Mouse (Mus musculus): ENCODE measurements around the gene Gchfr. TPM values are rescaled to one million over a fixed set of nuclear protein-coding genes. Genes with fewer than 3 reads are reported as not detected.

Gchfr gene
- total RNA-seq, 2 experiments from 2014 or later, result not detected

- DNase-seq (ENCODE audit: low spot score in 2 of 2), result no peak
- intact Hi-C loops (cut with DNase I), result no loop called here
Measured at GRCm38 (mm10) chr2:119172446-119172845, 4.9 kb downstream of the Gchfr start.

- intact Hi-C loops (cut with DNase I), result no loop called here
- DNase-seq (ENCODE audit: low spot score in 2 of 2), result peak in 1 of 2 experiments; percentile 17
Measured at GRCm38 (mm10) chr2:119172862-119173576, 5.4 kb downstream of the Gchfr start.

GRCm38 (mm10) chr2:119173991-119174651, 6.5 kb downstream of the Gchfr start, which contains the start of gene Gm14137:
TSS of gene Gm14137 (plus strand) at chr2:119174509.
- intact Hi-C loops (cut with DNase I), result no loop called here
- DNase-seq (ENCODE audit: low spot score in 2 of 2), result no peak

GRCm38 (mm10) chr2:119174866-119175265, 7.3 kb downstream of the Gchfr start:
- DNase-seq (ENCODE audit: low spot score in 2 of 2), result no peak
- intact Hi-C loops (cut with DNase I), result no loop called here

- intact Hi-C loops (cut with DNase I), result no loop called here
- DNase-seq (ENCODE audit: low spot score in 2 of 2), result no peak
Measured at GRCm38 (mm10) chr2:119175614-119176013, 8.0 kb downstream of the Gchfr start.

GRCm38 (mm10) chr2:119176761-119177160, 9.2 kb downstream of the Gchfr start:
- intact Hi-C loops (cut with DNase I), result no loop called here
- DNase-seq (ENCODE audit: low spot score in 2 of 2), result no peak

- DNase-seq (ENCODE audit: low spot score in 2 of 2), result no peak
- intact Hi-C loops (cut with DNase I), result no loop called here
Measured at GRCm38 (mm10) chr2:119177384-119177939, 9.9 kb downstream of the Gchfr start.

GRCm38 (mm10) chr2:119182914-119183313, 15.3 kb downstream of the Gchfr start:
- intact Hi-C loops (cut with DNase I), result no loop called here

GRCm38 (mm10) chr2:119189029-119189710, 21.6 kb downstream of the Gchfr start:
- intact Hi-C loops (cut with DNase I), result loop anchor here (1.0 kb wide), 2 partner anchors 143 to 148 kb away; no protein-coding TSS in a partner anchor
- peak; percentile 79 to 80 for DNase-seq (ENCODE audit: low spot score in 2 of 2)

More at GRCm38 (mm10) chr2:119182914-119183313, 15.3 kb downstream of the Gchfr start:
- no peak for DNase-seq (ENCODE audit: low spot score in 2 of 2)

GRCm38 (mm10) chr2:119190969-119191368, 23.4 kb downstream of the Gchfr start:
- intact Hi-C loops (cut with DNase I), result no loop called here
- DNase-seq (ENCODE audit: low spot score in 2 of 2), result no peak

GRCm38 (mm10) chr2:119194140-119194539, 26.6 kb downstream of the Gchfr start:
- intact Hi-C loops (cut with DNase I), result no loop called here
- DNase-seq (ENCODE audit: low spot score in 2 of 2), result no peak

- intact Hi-C loops (cut with DNase I), result no loop called here
- no peak for DNase-seq (ENCODE audit: low spot score in 2 of 2)
Measured at GRCm38 (mm10) chr2:119196316-119197108, 28.9 kb downstream of the Gchfr start.

GRCm38 (mm10) chr2:119197493-119197892, 29.9 kb downstream of the Gchfr start:
- intact Hi-C loops (cut with DNase I), result no loop called here
- DNase-seq (ENCODE audit: low spot score in 2 of 2), result no peak

- DNase-seq (ENCODE audit: low spot score in 2 of 2), result no peak
- intact Hi-C loops (cut with DNase I), result no loop called here
Measured at GRCm38 (mm10) chr2:119198049-119198448, 30.5 kb downstream of the Gchfr start.

- no peak for DNase-seq (ENCODE audit: low spot score in 2 of 2)
Measured at GRCm38 (mm10) chr2:119198934-119199333, 31.4 kb downstream of the Gchfr start.

GRCm38 (mm10) chr2:119202914-119203453, 35.4 kb downstream of the Gchfr start:
- DNase-seq (ENCODE audit: low spot score in 2 of 2), result no peak
- intact Hi-C loops (cut with DNase I), result no loop called here

More at GRCm38 (mm10) chr2:119198934-119199333, 31.4 kb downstream of the Gchfr start:
- intact Hi-C loops (cut with DNase I), result no loop called here

- intact Hi-C loops (cut with DNase I), result no loop called here
- no peak for DNase-seq (ENCODE audit: low spot score in 2 of 2)
Measured at GRCm38 (mm10) chr2:119203871-119204460, 36.4 kb downstream of the Gchfr start.

- intact Hi-C loops (cut with DNase I), result loop anchor here (2.0 kb wide), 1 partner anchor 81 kb away; the partner anchor contains the start of gene Vps18
- DNase-seq (ENCODE audit: low spot score in 2 of 2), result no peak
Measured at GRCm38 (mm10) chr2:119207961-119208343, 40.4 kb downstream of the Gchfr start.

Data from left cerebral cortex, postnatal 36 days (tissue).